Mouse (Mus musculus) B cell, adult 2 months (primary cell): Measurements from ENCODE around the gene Snu13.
A peak's percentile ranks its signal among the peaks of the same experiment; 100 is the strongest.

Experiments
- DNase-seq, 2 experiments: peaks; one replicate each; pipeline ENCODE4 v3.0.0; 2022

Snu13 gene

DNA sequence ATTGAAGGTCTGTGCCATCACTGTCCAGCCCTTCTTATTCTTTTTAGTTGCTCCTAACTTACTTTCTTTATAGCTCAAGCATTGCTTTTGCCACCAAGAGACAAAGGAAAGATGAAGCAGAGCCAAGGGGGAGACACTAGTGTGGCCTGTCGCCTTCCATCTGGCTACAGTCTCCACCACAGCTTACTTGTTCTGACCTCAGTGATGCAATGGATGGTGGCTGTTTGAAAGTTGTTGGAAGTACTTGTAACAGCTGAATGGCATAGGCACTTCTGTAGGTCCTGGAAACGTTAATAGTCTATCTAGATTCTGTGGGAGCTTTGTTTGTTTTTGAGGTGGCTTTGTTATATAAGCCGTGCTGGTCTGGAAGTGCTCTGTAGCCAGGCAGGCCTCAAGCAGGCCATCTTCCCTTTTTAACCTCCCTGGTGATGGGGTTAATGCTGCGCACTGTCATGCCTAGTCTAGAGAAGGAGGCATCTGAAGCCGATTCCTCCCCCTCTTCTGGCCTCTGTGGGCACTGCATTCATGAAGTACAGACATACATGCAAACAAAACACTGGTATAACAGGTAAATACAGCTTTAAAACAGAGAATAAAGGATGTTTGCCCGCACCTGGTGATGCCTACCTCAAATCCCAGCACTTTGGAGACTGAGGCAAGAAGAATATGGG lies 23.3 kb downstream of the Snu13 start:
- DNase-seq = no peak

DNA sequence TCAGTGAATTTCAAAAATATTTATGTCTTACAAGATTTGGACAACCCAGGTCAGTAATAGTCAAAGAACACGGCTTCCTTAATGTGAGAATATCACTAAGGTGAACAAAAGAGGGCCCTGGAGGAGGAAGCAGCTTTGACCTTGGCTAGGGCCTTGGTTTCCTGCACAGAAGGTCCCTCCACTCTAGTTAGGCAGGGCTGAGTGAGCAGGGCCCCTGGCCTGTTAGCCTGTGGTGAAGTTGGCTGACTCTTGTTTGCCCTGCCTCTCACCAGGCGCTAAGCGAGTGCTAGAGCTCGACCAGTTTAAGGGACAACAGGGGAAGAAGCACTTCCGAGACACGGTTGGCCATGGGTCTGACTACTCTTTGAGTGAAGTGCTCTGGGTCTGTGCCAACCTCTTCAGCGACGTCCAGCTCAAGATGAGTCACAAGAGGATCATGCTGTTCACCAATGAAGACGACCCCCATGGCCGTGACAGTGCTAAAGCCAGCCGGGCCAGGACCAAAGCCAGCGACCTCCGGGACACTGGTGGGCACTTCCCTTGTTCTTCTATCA lies 24.8 kb downstream of the Snu13 start:
- no peak for DNase-seq

GRCm38 (mm10) chr15:82019288-82019687 lies 28.1 kb downstream of the Snu13 start:
- DNase-seq = no peak

DNA sequence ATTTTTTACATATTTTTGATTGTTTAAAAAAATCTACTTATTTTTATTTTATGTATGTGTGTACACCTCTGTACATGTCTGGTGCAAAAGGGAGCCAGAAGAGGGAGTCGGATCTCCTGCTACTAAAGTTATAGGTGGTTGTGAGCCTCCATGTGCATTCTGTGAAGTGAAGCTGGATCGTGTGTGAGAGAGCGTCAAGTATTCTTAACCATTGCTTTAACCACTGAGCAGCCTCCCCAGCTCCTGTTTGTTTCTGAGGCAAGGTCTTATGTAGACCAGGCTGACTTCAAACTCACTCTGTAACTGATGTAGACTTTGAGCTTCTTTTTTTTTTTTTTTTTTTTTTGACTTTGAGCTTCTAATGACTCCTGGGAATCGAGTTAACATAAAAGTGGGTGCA lies 29.9 kb downstream of the Snu13 start:
- no peak for DNase-seq

- DNase-seq = no peak
These were observed 30.6 kb downstream of the Snu13 start for GRCm38 (mm10) chr15:82016830-82017229.

- peak; percentile 99 to 100 for DNase-seq
These were observed 31.1 kb downstream of the Snu13 start for GRCm38 (mm10) chr15:82016101-82016808.

DNA sequence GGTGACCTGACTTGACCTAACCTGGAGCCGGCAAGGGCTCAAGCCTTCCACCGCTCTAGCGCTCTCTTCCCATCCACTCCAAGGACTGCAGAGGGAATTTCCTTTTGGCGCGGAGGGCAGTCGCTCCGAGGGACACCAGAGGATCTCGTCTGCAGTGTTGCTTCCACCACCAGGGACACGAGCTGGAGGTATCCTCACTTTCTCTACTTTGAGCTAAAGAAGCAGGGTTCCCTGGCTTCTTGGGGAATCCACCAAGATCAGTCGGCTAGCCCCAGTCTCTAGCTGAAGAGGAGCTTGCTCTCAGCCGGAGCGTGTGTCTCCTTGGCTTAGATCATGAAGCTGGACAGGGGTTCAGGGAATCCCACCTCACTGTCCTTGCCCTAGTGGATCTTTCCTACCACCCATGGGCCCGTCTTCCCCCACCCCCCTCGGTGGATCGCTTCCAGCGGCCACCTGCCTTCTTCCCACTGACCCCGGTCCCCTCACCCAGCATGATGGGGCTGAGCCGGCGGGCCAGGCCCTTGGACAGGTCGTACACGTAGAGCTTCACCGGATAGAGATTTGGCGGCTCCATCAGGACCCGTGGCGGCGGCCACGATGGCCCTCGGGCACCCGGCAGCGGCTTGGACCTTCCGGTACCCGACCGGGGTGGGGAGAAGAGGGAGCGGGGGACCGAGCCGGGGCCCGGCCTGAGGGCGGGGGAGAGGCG lies 31.9 kb downstream of the Snu13 start:
- peak in 1 of 2 experiments; percentile 8 for DNase-seq

- DNase-seq = no peak
These were observed 32.5 kb downstream of the Snu13 start for GRCm38 (mm10) chr15:82014745-82015391.

DNA sequence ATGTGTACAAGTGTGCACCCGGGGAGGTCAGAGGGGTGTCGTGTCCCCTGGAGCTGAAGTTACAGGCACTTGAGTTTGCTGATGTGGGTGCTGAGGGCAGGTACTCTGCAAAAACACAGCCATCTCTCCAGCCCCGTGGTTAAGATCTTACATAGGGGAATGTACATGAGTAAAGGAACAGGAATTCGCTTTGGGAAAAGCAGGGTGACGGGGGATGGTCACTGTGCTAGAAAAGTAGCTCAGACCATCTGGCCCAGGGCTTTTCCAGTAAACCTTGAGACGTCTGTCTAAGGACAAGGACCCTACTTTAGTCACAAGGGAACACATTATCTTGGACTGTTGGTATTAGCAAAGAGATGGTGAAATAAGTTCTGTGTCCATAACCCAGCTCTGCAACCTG lies 35.5 kb downstream of the Snu13 start:
- no peak for DNase-seq

- DNase-seq = no peak
These were observed 43.1 kb downstream of the Snu13 start for GRCm38 (mm10) chr15:82004257-82004656.

DNA sequence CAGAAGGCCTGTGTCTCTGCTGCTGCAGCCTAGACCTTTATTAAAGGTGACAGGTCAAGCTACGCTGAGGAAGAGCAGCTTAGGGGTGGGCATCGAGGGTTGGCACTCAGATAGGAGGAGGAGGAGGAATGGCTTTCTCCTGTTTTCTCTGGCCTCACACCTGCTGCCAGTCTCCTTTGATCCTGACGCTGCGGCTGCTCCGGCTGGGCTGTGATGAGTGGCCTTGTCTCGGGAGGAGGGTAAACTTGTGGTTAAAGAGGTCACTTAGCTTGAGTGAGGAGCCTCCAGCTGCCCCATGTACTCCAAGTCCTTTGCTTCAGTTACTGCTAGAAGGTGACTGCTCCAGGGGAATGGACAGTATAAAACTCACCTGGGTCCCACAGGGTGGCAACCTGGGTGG lies 53.4 kb downstream of the Snu13 start:
- no peak for DNase-seq

DNA sequence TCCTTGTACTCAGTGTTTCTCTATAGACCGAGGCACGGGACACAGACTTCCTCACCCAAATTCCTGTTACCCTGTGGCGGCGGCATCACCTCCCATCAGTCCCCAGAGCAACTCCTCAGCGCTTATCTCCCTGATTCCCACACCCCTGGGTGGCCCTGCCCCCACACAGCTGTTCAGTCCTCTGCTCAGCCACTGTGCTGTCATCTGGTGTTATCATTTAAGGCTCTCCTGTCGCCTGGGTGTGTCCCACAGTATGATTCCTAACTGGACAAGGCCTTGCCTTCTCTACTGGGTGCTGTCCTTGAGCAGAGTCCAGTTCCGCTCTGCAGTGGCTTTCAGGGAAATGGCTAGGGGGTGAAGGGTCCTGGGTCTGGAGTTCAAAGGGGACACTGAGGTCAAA lies 56.8 kb downstream of the Snu13 start:
- DNase-seq = no peak
